Mouse (Mus musculus) hindbrain, embryonic 11.5 days (tissue): ENCODE results near the gene Bmpr2. TPM values are rescaled to one million over a fixed set of nuclear protein-coding genes. Genes with fewer than 3 reads are reported as not detected.
"Not testable (repeated sequence)": the region's sequence is repeated elsewhere in the genome, so short reads cannot be mapped to it uniquely, and the experiment has no call there.

Source experiments
- ATAC-seq: fragments of 200-750 bp; cut with Nextera tagmentation; 2 replicates; pipeline ENCODE4 v1.8.0; 2017; ENCODE audit warnings: mild to moderate bottlenecking, moderate TSS enrichment, moderate library complexity; ENCODE audit not compliant: low FRiP score
- DNase-seq: peaks from one replicate; pipeline ENCODE4 v3.0.0-alpha.2; 2015; ENCODE audit warnings: low spot score
- H3K27ac ChIP-seq: fragments of 300-500 bp; sonication (generic); 2 replicates; pipeline ENCODE4 v1.5.1; 2014; ENCODE audit warnings: mild to moderate bottlenecking, low read depth, low read length
- H3K27me3 ChIP-seq: fragments of 300-500 bp; sonication (generic); 2 replicates; pipeline ENCODE4 v1.6.1; 2014; ENCODE audit warnings: mild to moderate bottlenecking, low read length, moderate library complexity, mixed read lengths; ENCODE audit not compliant: control insufficient read depth, insufficient read depth
- H3K36me3 ChIP-seq: fragments of 300-500 bp; sonication (generic); 2 replicates; pipeline ENCODE4 v1.6.1; 2014; ENCODE audit warnings: mild to moderate bottlenecking, low read length, moderate library complexity, mixed read lengths; ENCODE audit not compliant: control insufficient read depth, insufficient read depth
- H3K4me1 ChIP-seq: fragments of 300-500 bp; sonication (generic); replicated peaks from 2 replicates; pipeline ENCODE4 v1.6.1; 2014; ENCODE audit warnings: low read length, mixed read lengths; ENCODE audit not compliant: control insufficient read depth, insufficient read depth
- H3K4me2 ChIP-seq: fragments of 300-500 bp; sonication (generic); replicated peaks from 2 replicates; pipeline ENCODE4 v1.6.1; 2014; ENCODE audit warnings: mild to moderate bottlenecking, low read depth, low read length
- H3K4me3 ChIP-seq: fragments of 300-500 bp; sonication (generic); 2 replicates; pipeline ENCODE4 v1.5.1; 2014; ENCODE audit warnings: low read depth, low read length
- H3K9ac ChIP-seq: fragments of 300-500 bp; sonication (generic); 2 replicates; pipeline ENCODE4 v1.6.1; 2014; ENCODE audit warnings: low read depth, low read length
- H3K9me3 ChIP-seq: fragments of 300-500 bp; sonication (generic); 2 replicates; pipeline ENCODE4 v1.6.1; 2016; ENCODE audit warnings: low read length; ENCODE audit not compliant: control insufficient read depth
- WGBS: fragments of 180-500 bp; shearing (Covaris S2); extraction: QIAGEN DNeasy Blood & Tissue Kit; methylation state at CpG from one replicate; pipeline ENCODE4 v1.1.7; 2014; 5-methylcytosine and 5-hydroxymethylcytosine counted together
- polyA plus RNA-seq: library from polyadenylated mRNA; unstranded; fragments of >200 nt; fragmentation: Nextera tagmentation; extraction: Ambion mirVana; gene quantifications from 2 replicates; pipeline ENCODE4 v1.2.1, GENCODE M21; 2014

The Bmpr2 gene
- polyA plus RNA-seq, 1 experiment from 2014 or later: 17.0 TPM

DNA sequence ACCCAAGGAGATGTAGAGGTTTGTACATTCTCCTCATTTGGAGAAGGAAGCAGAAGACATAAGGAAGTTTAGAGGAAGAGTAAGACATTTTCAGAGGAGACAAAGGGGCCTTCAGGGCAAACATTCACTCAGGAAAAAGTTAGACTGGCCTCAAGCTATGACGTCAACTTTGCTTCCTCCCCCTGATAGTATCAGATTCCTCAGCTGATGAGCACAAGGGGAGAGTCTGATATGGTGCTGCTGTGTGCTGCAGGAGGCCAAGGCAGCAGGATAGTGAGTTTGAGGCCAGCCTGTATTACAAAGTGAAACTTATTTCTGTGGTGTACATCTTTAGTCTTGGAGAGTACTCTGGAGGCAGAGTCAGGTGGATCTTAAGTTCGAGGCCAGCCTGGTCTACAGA lies 14.2 kb upstream of the Bmpr2 start:
- Histone ChIP-seq H3K4me2 (no peak overlapping the region), H3K9me3 (no peaks in the 10 kb centered on the region), H3K27me3 (no peaks in the 10 kb centered on the region), H3K27ac (no peak overlapping the region), H3K9ac (no peak overlapping the region), H3K36me3 (no peaks in the 10 kb centered on the region), H3K4me1 (no peaks in the 10 kb centered on the region), H3K4me3 (no peak overlapping the region)
- WGBS: 70% methylated on average over 2 of the region's 2 CpGs
- ATAC-seq: no peak
- DNase-seq: no peak

- H3K27ac ChIP-seq, H3K9me3 ChIP-seq, H3K9ac ChIP-seq, H3K27me3 ChIP-seq, H3K4me3 ChIP-seq, ATAC-seq, H3K4me2 ChIP-seq, H3K4me1 ChIP-seq, H3K36me3 ChIP-seq, DNase-seq: not testable (repeated sequence)
- WGBS: 69% methylated on average over 5 of the region's 5 CpGs
Measured at GRCm38 (mm10) chr1:59749724-59750123, 13.5 kb upstream of the Bmpr2 start.

DNA sequence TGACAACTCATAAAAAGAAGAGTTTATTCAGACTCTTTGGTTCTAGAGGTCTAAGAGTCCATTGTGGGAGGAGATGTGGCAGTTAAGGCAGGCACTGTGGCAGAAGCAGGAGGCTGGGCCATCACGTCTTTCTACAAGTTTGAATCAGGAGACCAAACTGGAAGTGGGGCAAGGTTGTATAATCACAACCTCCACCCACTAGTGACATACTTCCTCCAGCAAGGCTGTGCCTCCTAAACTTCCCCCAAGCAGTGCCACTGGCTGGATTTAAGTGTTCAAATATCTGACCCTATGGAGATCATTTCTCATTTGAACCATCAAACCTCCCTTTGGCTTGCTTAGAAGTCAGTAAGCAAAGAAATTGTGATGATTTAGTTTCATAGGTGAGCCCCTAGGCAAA lies 7.9 kb upstream of the Bmpr2 start:
- WGBS: 63% methylated on average over 1 of the region's 1 CpGs
- Histone ChIP-seq H3K27me3 (no peaks in the 10 kb centered on the region), H3K4me1 (no peaks in the 10 kb centered on the region), H3K27ac (no peak overlapping the region), H3K9ac (no peak overlapping the region), H3K4me3 (no peak overlapping the region), H3K4me2 (no peak overlapping the region), H3K9me3 (no peaks in the 10 kb centered on the region), H3K36me3 (no peaks in the 10 kb centered on the region)
- no peak for DNase-seq
- no peak for ATAC-seq

- Histone ChIP-seq H3K4me2 (no peak overlapping the region), H3K9me3 (no peaks in the 10 kb centered on the region), H3K4me3 (no peak overlapping the region), H3K27me3 (no peaks in the 10 kb centered on the region), H3K9ac (no peak overlapping the region), H3K4me1 (no peaks in the 10 kb centered on the region), H3K27ac (no peak overlapping the region), H3K36me3 (no peaks in the 10 kb centered on the region)
- 88% methylated on average over 1 of the region's 1 CpGs for WGBS
- no peak for DNase-seq
- no peak for ATAC-seq
Measured at GRCm38 (mm10) chr1:59758325-59758724, 4.9 kb upstream of the Bmpr2 start.

GRCm38 (mm10) chr1:59762208-59762607 lies 992 bp upstream of the Bmpr2 start:
- ATAC-seq (no peak), DNase-seq (peak; percentile 65)
- WGBS: 5% methylated on average over 10 of the region's 10 CpGs
- Histone ChIP-seq H3K4me1 (no peaks in the 10 kb centered on the region), H3K4me2 (peak overlapping the region; percentile 81), H3K27me3 (no peaks in the 10 kb centered on the region), H3K4me3 (peak overlapping the region; percentile 96), H3K27ac (peak overlapping the region; percentile 99), H3K9me3 (no peaks in the 10 kb centered on the region), H3K9ac (peak overlapping the region; percentile 98), H3K36me3 (no peaks in the 10 kb centered on the region)

GRCm38 (mm10) chr1:59762651-59763163 lies 493 bp upstream of the Bmpr2 start:
- under 1% methylated on average over 44 of the region's 44 CpGs for WGBS
- ATAC-seq: peak; percentile 76
- peak overlapping the region; percentile 81 for H3K4me2 ChIP-seq

DNA sequence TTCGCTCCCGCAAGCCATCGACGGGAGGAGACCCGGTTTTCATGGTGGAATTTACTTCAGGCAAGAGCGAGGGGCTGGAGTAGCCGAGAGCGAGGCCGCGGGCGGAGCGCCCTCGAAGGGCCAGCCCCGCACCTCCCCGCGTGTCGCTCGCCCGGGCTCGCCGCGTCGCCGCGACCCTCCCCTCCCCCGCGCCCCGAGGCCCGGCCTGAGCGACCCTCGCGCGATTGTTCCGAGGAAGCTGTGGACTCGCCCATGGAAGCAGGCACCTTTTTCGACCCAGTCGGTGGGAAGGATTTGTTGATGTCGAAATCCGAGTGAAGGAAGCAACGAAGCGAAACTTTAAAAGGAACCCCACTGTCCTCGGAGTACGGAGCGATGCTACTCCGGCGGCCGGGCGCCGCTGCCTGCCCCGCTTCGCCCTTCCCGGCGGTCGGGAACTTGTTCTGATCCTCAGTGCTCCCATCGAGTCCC lies 616 bp downstream of the Bmpr2 start:
- peak; percentile 79 for ATAC-seq
- H3K9ac ChIP-seq: peak overlapping the region; percentile 98
- H3K36me3 ChIP-seq: no peaks in the 10 kb centered on the region
- no peaks in the 10 kb centered on the region for H3K4me1 ChIP-seq
- peak overlapping the region; percentile 65 for H3K4me2 ChIP-seq
- under 1% methylated on average over 44 of the region's 55 CpGs for WGBS
- H3K27ac ChIP-seq: peak overlapping the region; percentile 99
- peak overlapping the region; percentile 96 for H3K4me3 ChIP-seq
- DNase-seq: peak; percentile 78
- no peaks in the 10 kb centered on the region for H3K9me3 ChIP-seq
- no peaks in the 10 kb centered on the region for H3K27me3 ChIP-seq

More at GRCm38 (mm10) chr1:59762651-59763163, 493 bp upstream of the Bmpr2 start:
- no peaks in the 10 kb centered on the region for H3K4me1 ChIP-seq
- H3K4me3 ChIP-seq: peak overlapping the region; percentile 96
- H3K9me3 ChIP-seq: no peaks in the 10 kb centered on the region
- no peaks in the 10 kb centered on the region for H3K27me3 ChIP-seq
- peak; percentile 80 for DNase-seq
- H3K27ac ChIP-seq: peak overlapping the region; percentile 99
- peak overlapping the region; percentile 98 for H3K9ac ChIP-seq
- H3K36me3 ChIP-seq: no peaks in the 10 kb centered on the region

DNA sequence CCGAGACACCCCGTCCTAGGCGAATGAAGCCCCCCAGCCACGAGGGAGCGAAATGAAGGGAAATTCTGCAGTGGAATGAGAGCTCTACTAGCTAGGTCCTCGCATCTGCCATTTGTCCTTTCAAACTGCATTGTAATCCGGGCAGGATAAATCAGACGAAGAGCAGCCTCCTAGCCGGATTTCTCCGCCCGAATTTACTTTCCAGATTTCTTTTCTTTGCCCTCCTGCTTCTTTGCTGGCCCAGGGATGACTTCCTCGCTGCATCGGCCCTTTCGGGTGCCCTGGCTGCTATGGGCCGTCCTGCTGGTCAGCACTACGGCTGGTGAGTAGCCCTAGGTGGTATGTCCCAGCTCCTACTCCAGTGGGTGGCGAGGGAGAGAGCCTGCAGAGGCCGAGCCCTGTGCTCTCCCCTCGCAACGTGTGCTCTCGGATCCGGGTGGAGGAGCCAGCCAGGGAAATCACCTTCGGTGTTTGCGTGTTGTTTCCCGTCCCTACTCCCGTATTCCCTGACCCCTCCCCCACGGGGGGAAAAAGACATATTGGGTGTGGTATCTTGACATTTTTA lies 1.3 kb downstream of the Bmpr2 start:
- no peaks in the 10 kb centered on the region for H3K9me3 ChIP-seq
- H3K9ac ChIP-seq: peak overlapping the region; percentile 98
- H3K36me3 ChIP-seq: no peaks in the 10 kb centered on the region
- ATAC-seq: no peak
- WGBS: 0% methylated on average over 27 of the region's 27 CpGs
- DNase-seq: peak; percentile 68
- H3K4me1 ChIP-seq: no peaks in the 10 kb centered on the region
- peak overlapping the region; percentile 99 for H3K27ac ChIP-seq
- H3K4me2 ChIP-seq: peak overlapping the region; percentile 65
- H3K27me3 ChIP-seq: no peaks in the 10 kb centered on the region
- peak overlapping the region; percentile 96 for H3K4me3 ChIP-seq

DNA sequence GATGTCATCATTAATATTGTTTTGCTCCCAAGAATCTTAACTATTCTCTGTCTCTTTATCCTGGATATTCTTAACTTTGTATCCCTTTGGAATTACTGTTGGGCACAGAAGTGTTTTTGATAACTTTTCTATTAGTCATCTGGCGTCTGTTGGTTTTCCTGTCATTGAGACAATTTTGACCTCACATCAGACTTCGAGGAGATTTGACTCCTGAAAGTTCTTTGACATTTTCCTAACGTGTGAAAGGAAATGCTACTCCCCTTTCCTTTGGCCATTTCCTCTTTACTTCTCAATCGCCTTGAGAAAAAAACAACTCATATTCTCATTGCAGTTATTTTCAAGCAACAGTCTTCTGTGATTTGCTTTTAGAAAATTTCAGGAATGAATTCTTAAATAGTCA lies 2.1 kb downstream of the Bmpr2 start:
- DNase-seq (peak; percentile 25), ATAC-seq (no peak)
- Histone ChIP-seq H3K27ac (no peak overlapping the region), H3K9ac (no peak overlapping the region), H3K4me3 (peak overlapping the region; percentile 96), H3K9me3 (no peaks in the 10 kb centered on the region), H3K4me1 (no peaks in the 10 kb centered on the region), H3K27me3 (no peaks in the 10 kb centered on the region), H3K4me2 (peak overlapping the region; percentile 41), H3K36me3 (no peaks in the 10 kb centered on the region)
- WGBS: 11% methylated on average over 4 of the region's 4 CpGs
